Comparison of ENCODE assay signal across 33 mouse cellular contexts in genomic region chr10:77869651-77870050, GRCm38 (mm10). TPM values are rescaled to one million over a fixed set of nuclear protein-coding genes. Genes with fewer than 3 reads are reported as not detected.
DNase-seq lines count a peak whose midpoint lies in the region; ATAC-seq lines count a peak whose summit lies in the region.
"Had no signal": no experiment of that assay in that cellular context is flagged by ENCODE, and none has a peak within 500 bp of the region (broad histone marks: within the 10 kb centered on the region; RNA-seq: fewer than 3 reads in every experiment).

No protein-coding gene starts in this region.

- no peak overlapping the region for H3K4me3 ChIP-seq in lung, embryonic 15.5 days
- H3K4me3 ChIP-seq: forebrain, embryonic 12.5 days; forebrain, embryonic 15.5 days; heart, adult 2 months; heart, embryonic 10.5 days; heart, embryonic 13.5 days; hindbrain, embryonic 12.5 days; hindbrain, embryonic 15.5 days had no signal

- intact Hi-C loops in heart, postnatal 36 days (cut with DNase I) = no loop called here

- H3K9me3 ChIP-seq in lung, embryonic 15.5 days = no peaks in the 10 kb centered on the region
- H3K9me3 ChIP-seq: forebrain, embryonic 12.5 days; forebrain, embryonic 15.5 days; heart, embryonic 10.5 days; heart, embryonic 13.5 days; hindbrain, embryonic 12.5 days; hindbrain, embryonic 15.5 days had no signal

- H3K9ac ChIP-seq in lung, embryonic 15.5 days = no peak overlapping the region
- H3K9ac ChIP-seq: forebrain, embryonic 12.5 days; forebrain, embryonic 15.5 days; heart, embryonic 13.5 days; hindbrain, embryonic 12.5 days; hindbrain, embryonic 15.5 days had no signal

- H3K36me3 ChIP-seq in lung, embryonic 15.5 days = no peaks in the 10 kb centered on the region
- H3K36me3 ChIP-seq: forebrain, embryonic 12.5 days; forebrain, embryonic 15.5 days; heart, embryonic 10.5 days; heart, embryonic 13.5 days; hindbrain, embryonic 12.5 days; hindbrain, embryonic 15.5 days had no signal

- H3K27me3 ChIP-seq in lung, embryonic 15.5 days = peaks cover 16% of the 10 kb centered on the region; the same call in 1 of the 2 replicates
- H3K27me3 ChIP-seq: forebrain, embryonic 12.5 days; forebrain, embryonic 15.5 days; hindbrain, embryonic 12.5 days; hindbrain, embryonic 15.5 days had no signal

- H3K4me1 ChIP-seq in lung, embryonic 15.5 days = peaks cover 4% of the 10 kb centered on the region; the same call in 1 of the 2 replicates
- H3K4me1 ChIP-seq: forebrain, embryonic 12.5 days; forebrain, embryonic 15.5 days; heart, embryonic 13.5 days; hindbrain, embryonic 12.5 days; hindbrain, embryonic 15.5 days had no signal

- ATAC-seq in lung, embryonic 15.5 days (ENCODE audit: borderline replicate concordance, extremely low read depth, low FRiP score, low TSS enrichment) = peak; percentile 44; the same call in 1 of the 2 replicates
- ATAC-seq: activated CD4-positive, CD25-positive, alpha-beta regulatory T cell, adult 4 months; forebrain, embryonic 15.5 days had no signal

- H3K27ac ChIP-seq in lung, embryonic 15.5 days = no peak overlapping the region
- H3K27ac ChIP-seq: forebrain, embryonic 12.5 days; forebrain, embryonic 15.5 days; heart, adult 2 months; heart, embryonic 10.5 days; heart, embryonic 13.5 days; hindbrain, embryonic 12.5 days; hindbrain, embryonic 15.5 days had no signal

- peak; percentile 39 to 62 for DNase-seq in lung, adult 18-20 months
- DNase-seq in lung, postnatal 10 days = peak; percentile 23
- peak; percentile 65 for DNase-seq in lung, postnatal 36 days
- no peak for DNase-seq in kidney, adult 11 months
- no peak for DNase-seq in left cerebral cortex, adult 9 months (ENCODE audit: low spot score in 2 of 2)
- DNase-seq in embryo, embryonic 10 days (ENCODE audit: low spot score) = no peak
- no peak for DNase-seq in heart, postnatal 36 days
- DNase-seq: adrenal gland, adult 8-10 months; adrenal gland, postnatal 25 days; cerebellum, adult 11-12 months; cerebellum, adult 8-10 months; cerebellum, postnatal 10 days; cerebellum, postnatal 36 days; gastrocnemius, postnatal 25 days; heart, adult 2 months; heart, postnatal 14 days had no signal

- 53% methylated on average over 7 of the region's 7 CpGs for WGBS in lung, embryonic 15.5 days

- no peak overlapping the region for H3K4me2 ChIP-seq in lung, embryonic 15.5 days
- H3K4me2 ChIP-seq: forebrain, embryonic 12.5 days; forebrain, embryonic 15.5 days; heart, embryonic 13.5 days; hindbrain, embryonic 12.5 days; hindbrain, embryonic 15.5 days had no signal

RNA-seq across cellular contexts. Expression of gene Gm3285, which starts 7.9 kb away (rescaled TPM):
- not detected in 2 replicates for polyA plus RNA-seq in lung, embryonic 15.5 days (2015; fragmentation: Nextera tagmentation; extraction: Ambion mirVana)
- not detected for total RNA-seq in heart, postnatal 36 days (2021)
- total RNA-seq: adrenal gland, adult 8-10 months; adrenal gland, postnatal 25 days; ES-E14; gastrocnemius, adult 8-10 months; gastrocnemius, postnatal 25 days; heart, adult 2 months; heart, postnatal 14 days; hematopoietic stem cell, adult 5-6 weeks had no signal
- polyA plus RNA-seq: activated CD4-positive, CD25-positive, alpha-beta regulatory T cell, adult 4 months; brain, embryonic 14.5 days; cortical plate, adult 2 months; embryonic facial prominence, embryonic 11.5 days; forebrain, embryonic 12.5 days; forebrain, embryonic 15.5 days; gonadal fat pad, adult 2 months; heart, adult 2 months; heart, embryonic 10.5 days; heart, embryonic 13.5 days; heart, embryonic 16.5 days; hindbrain, embryonic 12.5 days; hindbrain, embryonic 15.5 days had no signal

RNA-seq across cellular contexts. Expression of gene Gm10318, which starts 17.0 kb away (rescaled TPM):
- not detected in 2 replicates for polyA plus RNA-seq in lung, embryonic 15.5 days (2015; fragmentation: Nextera tagmentation; extraction: Ambion mirVana)
- total RNA-seq in heart, postnatal 36 days (2021) = not detected
- total RNA-seq: adrenal gland, adult 8-10 months; adrenal gland, postnatal 25 days; ES-E14; gastrocnemius, adult 8-10 months; gastrocnemius, postnatal 25 days; heart, adult 2 months; heart, postnatal 14 days; hematopoietic stem cell, adult 5-6 weeks had no signal
- polyA plus RNA-seq: activated CD4-positive, CD25-positive, alpha-beta regulatory T cell, adult 4 months; brain, embryonic 14.5 days; embryonic facial prominence, embryonic 11.5 days; forebrain, embryonic 12.5 days; forebrain, embryonic 15.5 days; gonadal fat pad, adult 2 months; heart, adult 2 months; heart, embryonic 10.5 days; heart, embryonic 13.5 days; heart, embryonic 16.5 days; hindbrain, embryonic 12.5 days; hindbrain, embryonic 15.5 days had no signal

RNA-seq across cellular contexts. Expression of gene Gm36176, which starts 23.0 kb away (rescaled TPM):
- polyA plus RNA-seq in lung, embryonic 15.5 days (2015; fragmentation: Nextera tagmentation; extraction: Ambion mirVana) = not detected in 2 replicates
- total RNA-seq in heart, postnatal 36 days (2021) = not detected
- total RNA-seq: adrenal gland, adult 8-10 months; adrenal gland, postnatal 25 days; ES-E14; gastrocnemius, adult 8-10 months; gastrocnemius, postnatal 25 days; heart, adult 2 months; heart, postnatal 14 days; hematopoietic stem cell, adult 5-6 weeks had no signal
- polyA plus RNA-seq: activated CD4-positive, CD25-positive, alpha-beta regulatory T cell, adult 4 months; brain, embryonic 14.5 days; cortical plate, adult 2 months; embryonic facial prominence, embryonic 11.5 days; embryonic facial prominence, embryonic 14.5 days; forebrain, embryonic 12.5 days; forebrain, embryonic 15.5 days; gonadal fat pad, adult 2 months; heart, adult 2 months; heart, embryonic 10.5 days; heart, embryonic 13.5 days; heart, embryonic 16.5 days; hindbrain, embryonic 12.5 days; hindbrain, embryonic 15.5 days had no signal

RNA-seq across cellular contexts. Expression of gene Lrrc3, which starts 32.7 kb away (rescaled TPM):
- 4.5 TPM in 2 replicates for polyA plus RNA-seq in lung, embryonic 15.5 days (2015; fragmentation: Nextera tagmentation; extraction: Ambion mirVana)
- under 1 TPM; 0.54 to 0.94 TPM for total RNA-seq in heart, postnatal 36 days (2021)
- total RNA-seq: hematopoietic stem cell, adult 5-6 weeks had no signal
- polyA plus RNA-seq: activated CD4-positive, CD25-positive, alpha-beta regulatory T cell, adult 4 months had no signal

RNA-seq across cellular contexts. Expression of gene Krtap10-10, which starts 33.9 kb away (rescaled TPM):
- not detected in 2 replicates for polyA plus RNA-seq in lung, embryonic 15.5 days (2015; fragmentation: Nextera tagmentation; extraction: Ambion mirVana)
- total RNA-seq in heart, postnatal 36 days (2021) = not detected
- total RNA-seq: adrenal gland, adult 8-10 months; adrenal gland, postnatal 25 days; ES-E14; gastrocnemius, adult 8-10 months; gastrocnemius, postnatal 25 days; heart, adult 2 months; heart, postnatal 14 days; hematopoietic stem cell, adult 5-6 weeks had no signal
- polyA plus RNA-seq: activated CD4-positive, CD25-positive, alpha-beta regulatory T cell, adult 4 months; brain, embryonic 14.5 days; cortical plate, adult 2 months; embryonic facial prominence, embryonic 11.5 days; embryonic facial prominence, embryonic 14.5 days; forebrain, embryonic 12.5 days; forebrain, embryonic 15.5 days; heart, adult 2 months; heart, embryonic 10.5 days; heart, embryonic 13.5 days; heart, embryonic 16.5 days; hindbrain, embryonic 12.5 days; hindbrain, embryonic 15.5 days had no signal

Comparison
In these comparisons a context has a peak if more than half of its experiments do, and no peak if none do; other contexts are left out.
1. DNase-seq: peak in lung, adult 18-20 months (2 of 2), lung, postnatal 10 days (single experiment) and lung, postnatal 36 days (single experiment); none in kidney, adult 11 months (single experiment), left cerebral cortex, adult 9 months (0 of 2), embryo, embryonic 10 days (single experiment) and heart, postnatal 36 days (0 of 2).